Mouse (Mus musculus) v-Abl transformed pro-B cells (cell line): ENCODE results near the gene Ephb2.

ENCODE experiments used
- in situ Hi-C, 2 experiments: fragments of 400-800 bp; cut with MboI; formaldehyde crosslinking; loops; one replicate each; pipeline ENCODE4 v1.15.1; 2025; ENCODE audit not compliant: unreplicated experiment in 2 of 2

Gene Ephb2

GRCm38 (mm10) chr4:136806254-136806653 lies 29.5 kb downstream of the Ephb2 start:
- in situ Hi-C loops = no loop called here

DNA sequence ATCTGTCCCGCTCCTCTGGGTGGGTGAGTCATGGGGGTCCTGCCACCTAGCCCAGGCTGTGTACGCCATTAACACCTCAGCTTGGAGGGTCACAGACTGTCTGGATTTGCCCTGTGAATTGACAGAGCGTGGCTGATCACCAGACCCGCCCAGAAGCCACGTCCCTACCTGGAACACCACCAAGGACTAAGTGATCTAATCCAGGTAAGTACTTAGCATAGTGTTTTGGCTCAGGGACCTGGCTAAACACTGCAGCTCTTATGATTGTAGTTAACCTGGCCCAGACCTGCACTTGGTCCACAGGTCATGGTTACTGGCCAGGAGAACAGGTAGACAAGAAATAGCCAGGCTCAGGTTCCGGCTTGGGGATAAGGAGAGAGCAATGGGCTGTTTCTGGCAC lies 31.4 kb downstream of the Ephb2 start:
- in situ Hi-C loops = no loop called here

DNA sequence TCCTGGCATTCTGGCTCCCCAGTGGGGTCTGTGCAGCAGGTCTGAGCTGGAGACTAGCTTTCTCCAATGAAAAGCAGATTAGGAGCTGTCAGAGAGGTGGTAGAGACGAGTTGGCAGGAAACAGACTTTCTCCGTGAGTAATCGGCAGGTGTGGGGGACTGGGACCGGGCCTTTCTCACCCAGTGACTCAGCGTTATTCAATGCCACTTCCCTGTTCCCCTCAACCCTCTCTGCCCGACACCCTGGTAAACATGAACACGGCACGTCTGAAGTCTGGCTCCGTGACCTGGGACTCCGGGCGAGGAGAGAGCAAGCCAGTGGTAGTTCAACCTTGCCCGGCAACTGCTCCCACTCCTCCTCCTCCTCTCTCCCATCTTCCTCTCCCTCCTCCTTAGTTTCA lies 33.3 kb downstream of the Ephb2 start:
- in situ Hi-C loops = no loop called here

- in situ Hi-C loops = no loop called here
Measured at GRCm38 (mm10) chr4:136801944-136802343, 33.8 kb downstream of the Ephb2 start.

- in situ Hi-C loops = no loop called here
Measured at GRCm38 (mm10) chr4:136801463-136801862, 34.3 kb downstream of the Ephb2 start.

- in situ Hi-C loops = no loop called here
Measured at GRCm38 (mm10) chr4:136800366-136800765, 35.4 kb downstream of the Ephb2 start.

DNA sequence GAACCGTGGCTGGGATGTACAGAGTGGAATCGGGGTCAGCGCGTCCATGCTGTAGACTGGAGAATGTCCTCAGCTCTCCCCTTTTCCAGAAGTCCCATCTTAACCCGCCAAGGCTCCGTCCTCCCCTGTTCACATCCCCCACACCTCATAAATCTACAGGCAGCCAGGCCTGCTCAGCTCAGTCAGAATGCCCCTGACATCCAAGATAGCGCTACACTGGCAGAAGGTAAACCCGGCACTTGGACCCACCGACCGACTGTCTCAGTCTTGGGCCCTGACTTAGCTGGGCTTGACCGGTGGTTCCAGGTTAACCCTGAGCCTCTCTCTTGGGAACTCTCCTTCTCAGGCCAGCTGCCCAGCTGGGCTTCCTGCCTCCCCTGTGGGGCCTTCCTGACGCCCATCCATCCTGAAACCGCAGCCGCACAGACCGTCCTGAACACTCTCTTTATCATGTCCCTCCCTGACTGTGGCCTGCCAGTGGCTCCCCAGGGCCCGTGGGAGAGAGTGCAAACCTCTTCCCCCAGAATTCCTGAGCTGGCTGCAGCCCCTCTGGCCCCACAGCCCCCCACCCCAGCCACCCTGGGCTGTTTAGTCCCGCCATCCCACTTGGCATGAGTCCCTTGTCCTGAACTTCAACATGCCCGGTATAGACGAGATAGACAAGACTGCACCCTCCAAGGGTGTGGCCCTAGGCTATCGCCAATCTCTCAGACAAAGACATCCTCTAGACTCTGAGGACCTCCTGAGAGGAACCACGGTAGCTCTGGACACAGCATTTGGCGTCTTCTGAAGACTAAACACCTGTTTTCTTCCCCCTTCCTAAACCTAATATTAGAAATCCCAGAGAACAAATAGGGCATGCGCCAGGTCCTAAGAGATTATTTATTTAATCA lies 37.9 kb downstream of the Ephb2 start:
- in situ Hi-C loops = no loop called here

DNA sequence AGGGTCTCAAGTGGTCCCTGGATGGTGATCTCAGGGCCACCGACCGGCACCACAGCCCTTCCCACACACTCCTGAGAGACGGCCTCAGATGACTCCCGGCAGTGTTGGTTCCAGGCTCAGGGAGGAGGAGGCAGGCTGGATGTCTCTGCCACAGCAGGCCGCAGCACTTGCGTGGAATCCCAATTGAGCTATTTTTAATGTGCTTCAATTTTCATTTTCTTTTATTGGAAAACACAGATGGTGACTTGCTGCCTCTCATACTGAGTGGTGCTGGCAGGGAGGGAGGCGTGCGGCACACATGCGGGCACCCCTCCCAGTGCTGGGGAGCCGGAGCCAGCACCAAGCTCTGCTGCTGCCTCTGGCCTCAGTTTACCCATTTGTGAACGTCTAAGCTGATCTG lies 42.5 kb downstream of the Ephb2 start:
- in situ Hi-C loops = no loop called here

- in situ Hi-C loops = no loop called here
Measured at GRCm38 (mm10) chr4:136789821-136790220, 46.0 kb downstream of the Ephb2 start.

DNA sequence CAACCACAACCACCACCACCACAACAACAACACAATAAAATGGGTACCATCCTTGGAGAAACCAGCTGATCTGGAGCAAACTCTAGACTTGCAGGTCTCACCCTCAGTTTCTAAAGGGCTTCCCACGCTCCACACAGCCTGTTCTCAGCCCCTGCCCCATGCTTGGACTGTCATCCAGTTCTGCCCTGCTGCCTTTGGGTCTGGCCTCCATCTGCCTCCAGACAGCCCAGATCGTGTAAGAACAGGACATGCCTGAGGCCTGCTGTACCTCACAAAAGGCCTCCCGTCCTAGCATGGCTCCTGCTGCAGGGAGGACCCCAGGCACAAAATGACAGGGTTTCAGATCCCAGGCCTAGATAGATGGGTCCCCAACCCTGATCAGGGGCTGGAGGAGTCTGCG lies 48.4 kb downstream of the Ephb2 start:
- in situ Hi-C loops = no loop called here

DNA sequence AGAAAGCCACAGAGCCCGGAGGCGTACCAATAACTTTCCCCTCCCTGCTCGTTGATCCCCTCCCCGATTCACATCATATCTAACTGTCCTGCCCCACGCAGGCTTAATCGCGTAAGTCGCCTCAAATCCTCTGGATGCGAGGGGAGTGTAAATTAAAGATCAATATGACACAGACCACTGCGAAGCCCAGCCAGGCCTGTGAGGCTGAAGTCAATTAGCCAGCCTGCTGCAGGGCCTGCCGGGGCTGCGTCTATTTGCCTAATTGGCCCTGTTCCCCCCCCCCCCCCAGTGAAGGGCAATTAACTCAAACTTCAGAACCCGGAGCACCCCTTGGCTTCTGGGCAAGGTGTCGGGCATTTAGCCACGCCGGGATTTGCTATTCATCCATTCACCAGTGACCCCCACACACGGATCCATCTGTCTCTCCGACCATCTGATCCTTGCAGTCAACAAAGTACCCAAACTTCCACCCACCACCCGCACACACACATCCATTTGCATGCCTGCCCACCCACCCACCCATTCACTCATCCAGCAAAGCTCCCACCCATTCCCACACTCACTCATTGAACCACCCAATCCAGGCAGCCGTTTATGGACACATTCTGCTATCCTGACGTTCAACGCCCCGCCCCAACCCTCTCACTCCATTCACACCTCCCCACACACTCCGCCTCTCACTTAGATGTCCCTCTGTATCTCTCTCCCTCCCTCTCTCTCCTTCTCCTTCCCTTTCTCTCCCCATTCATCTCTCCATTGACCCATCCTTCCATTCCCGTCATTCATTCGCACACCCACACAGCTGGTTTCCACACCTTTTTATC lies 49.1 kb downstream of the Ephb2 start:
- in situ Hi-C loops = no loop called here

GRCm38 (mm10) chr4:136783552-136784150 lies 52.1 kb downstream of the Ephb2 start:
- in situ Hi-C loops = no loop called here

- in situ Hi-C loops = no loop called here
Measured at GRCm38 (mm10) chr4:136782579-136782925, 53.2 kb downstream of the Ephb2 start.

DNA sequence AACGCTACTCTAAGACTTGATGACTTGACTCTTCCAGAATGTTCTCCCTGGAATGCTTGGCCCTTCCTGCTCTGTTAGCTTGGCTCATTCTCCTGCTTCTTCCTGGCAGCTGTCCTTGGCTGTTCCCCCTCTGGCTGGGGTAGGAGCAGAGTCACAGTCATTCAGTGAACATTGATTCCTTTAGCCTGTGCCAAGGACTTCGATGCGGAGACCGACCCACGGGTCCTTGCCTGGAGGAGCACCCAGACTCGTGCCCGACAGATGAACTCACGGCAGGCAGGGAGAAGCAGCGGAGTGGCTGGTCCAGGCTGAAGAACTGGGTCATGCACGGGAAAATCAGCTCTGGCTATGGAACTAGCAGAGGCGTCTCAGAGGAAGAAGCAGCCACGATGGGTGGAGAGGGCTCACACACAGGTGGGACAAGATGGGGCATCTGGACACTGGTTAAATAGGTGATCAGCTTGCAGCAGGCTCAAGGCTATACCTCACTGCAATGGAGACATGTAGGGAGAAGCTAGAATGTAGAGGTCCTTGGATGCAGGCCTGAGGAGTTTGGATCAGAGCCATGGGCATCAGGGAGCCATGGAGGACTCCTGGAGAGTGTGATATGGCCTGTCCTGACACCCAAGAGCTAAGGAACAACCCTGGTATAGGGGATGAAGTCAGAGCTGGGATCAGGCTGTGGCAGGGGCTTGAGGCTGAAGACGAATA lies 53.8 kb downstream of the Ephb2 start:
- in situ Hi-C loops = no loop called here

DNA sequence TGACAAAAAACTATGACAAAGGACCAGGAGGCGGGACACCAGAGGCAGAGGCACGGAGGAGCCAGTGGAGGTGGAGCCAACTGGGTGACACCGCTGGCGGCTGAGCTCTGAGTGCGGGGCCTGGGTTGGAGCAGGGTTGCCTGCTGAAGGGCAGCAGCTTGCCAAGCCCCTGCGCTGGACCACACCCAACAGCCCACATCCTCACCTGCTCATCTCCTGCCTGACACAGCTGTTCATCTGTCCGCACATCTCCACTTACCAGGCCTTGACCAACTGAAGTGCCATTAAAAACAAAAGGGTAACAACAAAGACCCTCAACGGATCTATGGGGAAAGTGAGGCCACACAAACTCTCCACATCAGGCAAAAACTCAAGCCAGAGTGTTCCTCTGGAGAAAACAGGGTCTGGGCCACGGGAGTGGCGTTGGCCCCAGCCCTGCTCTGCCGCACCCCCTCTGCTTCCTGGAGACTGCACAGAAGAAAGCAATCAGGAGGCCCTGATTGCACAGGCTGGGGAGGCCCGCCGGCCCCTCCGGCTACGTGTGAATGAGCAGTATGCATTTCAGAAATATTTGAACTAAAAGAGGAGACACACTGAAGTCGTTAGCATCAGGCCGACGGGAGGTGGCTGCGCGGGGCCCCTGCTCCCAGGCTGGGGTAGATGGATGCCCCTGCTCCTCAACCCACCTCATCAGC lies 55.4 kb downstream of the Ephb2 start:
- in situ Hi-C loops = no loop called here

DNA sequence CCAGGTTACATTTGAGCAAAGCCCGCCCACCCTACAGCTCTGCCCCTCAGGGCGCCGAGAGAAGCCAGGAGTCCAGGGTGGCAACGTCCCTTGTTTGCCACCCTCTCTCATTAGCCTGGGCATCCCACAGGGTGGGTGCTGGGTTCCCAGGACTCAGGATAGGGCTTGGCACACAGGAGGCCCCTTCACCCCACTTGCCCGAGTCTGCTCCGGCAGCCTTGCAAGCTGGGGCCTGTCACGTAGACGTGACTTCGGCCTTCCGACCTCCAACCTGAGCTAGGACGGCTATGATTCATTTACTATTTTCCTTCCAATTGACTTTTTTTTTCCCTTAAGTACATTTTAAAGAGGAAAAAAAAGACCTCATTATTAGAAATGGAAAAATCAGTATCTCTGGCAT lies 56.6 kb downstream of the Ephb2 start:
- in situ Hi-C loops = no loop called here

DNA sequence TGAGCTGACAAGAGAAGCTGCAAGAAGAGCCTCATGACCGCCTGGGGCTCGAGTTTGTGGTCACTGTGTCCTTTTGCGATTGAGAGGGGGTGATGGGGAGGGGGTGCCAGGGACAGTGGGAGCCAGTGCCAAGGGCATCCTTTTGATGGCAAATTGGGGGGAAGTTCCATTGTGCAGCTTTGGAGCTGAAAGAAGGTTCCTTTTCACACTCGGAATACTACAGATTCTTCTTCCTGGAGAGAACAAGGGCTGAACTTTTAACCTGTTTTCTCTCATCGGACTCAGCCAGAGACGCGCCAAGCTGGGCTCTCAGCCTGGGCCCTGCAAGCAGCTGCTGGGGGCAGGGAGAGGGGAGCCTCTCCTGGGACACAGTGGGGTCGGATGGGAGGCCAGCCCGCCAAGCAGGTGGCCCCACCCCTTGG lies 59.3 kb downstream of the Ephb2 start:
- in situ Hi-C loops = no loop called here

DNA sequence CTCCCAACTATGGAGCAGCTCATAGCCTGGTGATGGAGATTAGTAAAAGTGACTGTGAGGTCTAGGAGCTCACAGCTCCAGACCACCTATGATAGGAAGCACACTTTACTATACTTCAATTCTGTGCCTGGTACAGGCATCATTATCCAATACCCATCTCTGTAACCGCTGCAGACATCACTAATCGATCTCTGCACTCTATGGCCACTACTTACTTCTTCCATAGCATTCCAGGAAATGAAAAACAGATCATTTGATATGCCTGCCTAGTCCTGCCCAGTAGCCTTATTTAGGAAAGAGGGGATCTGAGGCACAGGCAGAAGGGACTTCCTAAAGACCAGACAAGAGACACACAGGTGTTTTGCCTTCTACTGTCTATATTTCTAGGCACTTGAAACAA lies 59.9 kb downstream of the Ephb2 start:
- in situ Hi-C loops = no loop called here

GRCm38 (mm10) chr4:136774201-136774600 lies 61.6 kb downstream of the Ephb2 start:
- in situ Hi-C loops = no loop called here

- in situ Hi-C loops = no loop called here
Measured at GRCm38 (mm10) chr4:136772952-136773584, 62.7 kb downstream of the Ephb2 start.
